Mouse (Mus musculus) erythroid progenitor cell, adult 5-6 weeks (primary cell): ENCODE measurements at regions not wholly inside any gene's neighbourhood (a gene's known extent, or its start where the extent isn't known, plus 50 kb on each side); places are given as distances from the start of the nearest gene placed in this dataset.
"Not testable (repeated sequence)": the region's sequence is repeated elsewhere in the genome, so short reads cannot be mapped to it uniquely, and the experiment has no call there.

Experiments used
- ATAC-seq: replicated peaks from 2 replicates; pipeline ENCODE4 v1.8.0; 2016; ENCODE audit warnings: moderate number of reproducible peaks, mild to moderate bottlenecking, moderate TSS enrichment, inconsistent platforms; ENCODE audit not compliant: poor library complexity, low FRiP score, severe bottlenecking

GRCm38 (mm10) chr3:133659759-133660158 lies 114.8 kb upstream of the Tet2 start:
- ATAC-seq, result no peak

- ATAC-seq, result no peak
These were observed 116.4 kb upstream of the Tet2 start for GRCm38 (mm10) chr3:133661303-133661702.

- ATAC-seq, result no peak
These were observed 120.0 kb upstream of the Tet2 start for GRCm38 (mm10) chr3:133664914-133665313.

- no peak for ATAC-seq
These were observed 120.7 kb upstream of the Tet2 start for GRCm38 (mm10) chr3:133665425-133666317.

- ATAC-seq, result no peak
These were observed 128.0 kb upstream of the Tet2 start for GRCm38 (mm10) chr3:133672742-133673447.

GRCm38 (mm10) chr3:133677892-133678291 lies 133.0 kb upstream of the Tet2 start:
- no peak for ATAC-seq

GRCm38 (mm10) chr3:133679891-133680290 lies 135.0 kb upstream of the Tet2 start:
- ATAC-seq, result no peak

GRCm38 (mm10) chr3:133680343-133680742 lies 135.4 kb upstream of the Tet2 start:
- no peak for ATAC-seq

GRCm38 (mm10) chr3:133680805-133681204 lies 135.9 kb upstream of the Tet2 start:
- no peak for ATAC-seq

GRCm38 (mm10) chr3:133684196-133684743 lies 139.3 kb upstream of the Tet2 start:
- ATAC-seq, result no peak

- ATAC-seq, result no peak
These were observed 139.8 kb upstream of the Tet2 start for GRCm38 (mm10) chr3:133684747-133685146.

GRCm38 (mm10) chr3:133685393-133685792 lies 140.5 kb upstream of the Tet2 start:
- no peak for ATAC-seq

GRCm38 (mm10) chr3:133694057-133694456 lies 149.1 kb upstream of the Tet2 start:
- ATAC-seq, result no peak

GRCm38 (mm10) chr3:133696122-133696521 lies 151.2 kb upstream of the Tet2 start:
- ATAC-seq, result no peak

GRCm38 (mm10) chr3:133704849-133705248 lies 159.9 kb upstream of the Tet2 start:
- ATAC-seq, result not testable (repeated sequence)

GRCm38 (mm10) chr3:133711518-133711917 lies 166.6 kb upstream of the Tet2 start:
- no peak for ATAC-seq

- no peak for ATAC-seq
These were observed 177.8 kb upstream of the Tet2 start for GRCm38 (mm10) chr3:133722550-133723290.

GRCm38 (mm10) chr3:133726831-133727230 lies 181.9 kb upstream of the Tet2 start:
- no peak for ATAC-seq

- ATAC-seq, result no peak
These were observed 190.7 kb upstream of the Tet2 start for GRCm38 (mm10) chr3:133735603-133736002.

- ATAC-seq, result no peak
These were observed 194.0 kb upstream of the Tet2 start for GRCm38 (mm10) chr3:133738936-133739335.
